Mouse (Mus musculus): ENCODE data around the gene Gng8. TPM values are rescaled to one million over a fixed set of nuclear protein-coding genes. Genes with fewer than 3 reads are reported as not detected.
A peak's percentile ranks its signal among the peaks of the same experiment; 100 is the strongest.

The Gng8 gene
- polyA plus RNA-seq, 1 experiment from 2014 or later, result 15.9 TPM

DNA sequence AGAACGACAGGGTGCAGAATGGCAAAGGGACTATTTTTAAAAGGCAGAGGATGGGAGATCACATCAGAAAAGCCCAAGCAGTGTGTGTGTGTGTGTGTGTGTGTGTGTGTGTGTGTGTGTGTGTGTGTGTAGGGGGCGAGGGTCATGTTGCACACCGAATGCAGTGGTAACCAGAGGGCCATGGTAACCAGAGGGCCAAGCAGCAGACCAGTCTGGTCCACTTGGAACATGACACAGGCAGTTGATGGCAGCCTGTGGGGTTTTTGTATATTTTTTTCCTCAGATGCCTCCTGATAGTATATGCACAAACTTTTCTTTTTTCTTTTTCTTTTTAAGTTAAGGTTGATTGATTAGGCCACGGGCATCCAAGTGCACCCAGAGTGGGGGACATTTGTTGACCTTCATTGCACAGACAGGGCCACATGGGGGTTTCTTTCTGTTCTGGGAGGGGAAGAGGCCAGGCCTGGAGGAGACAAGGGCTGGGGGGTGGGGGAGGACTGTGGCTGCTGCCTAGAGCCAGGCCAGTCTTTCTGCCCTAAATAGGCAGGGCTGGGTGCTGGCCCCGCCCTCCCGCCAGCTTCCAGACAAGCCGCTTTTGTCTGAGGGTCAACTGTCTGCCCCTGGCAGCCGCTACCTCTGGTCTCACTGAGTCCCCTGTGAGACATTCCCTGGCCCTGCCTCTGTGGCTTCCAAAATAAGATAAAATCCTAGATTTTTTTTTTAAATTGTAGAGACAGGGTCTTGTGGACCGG, 11.6 kb upstream of the Gng8 start:
- ATAC-seq (ENCODE audit: insufficient number of reproducible peaks, low FRiP score, low TSS enrichment, low read depth), result peak; percentile 29; the same call in 1 of the 2 replicates
- 15% methylated on average over 9 of the region's 9 CpGs for WGBS
- Histone ChIP-seq H3K4me1 (ENCODE audit: control insufficient read depth, insufficient read depth, low read length) (peaks cover 21% of the 10 kb centered on the region), H3K27me3 (ENCODE audit: control insufficient read depth, insufficient read depth, low read length) (no peaks in the 10 kb centered on the region), H3K36me3 (ENCODE audit: control insufficient read depth, insufficient read depth, low read length) (peaks cover 25% of the 10 kb centered on the region), H3K9ac (ENCODE audit: low read length) (peak overlapping the region; percentile 49), H3K9me3 (ENCODE audit: control insufficient read depth, low read length) (peaks cover 3% of the 10 kb centered on the region), H3K4me2 (ENCODE audit: low read depth, severe bottlenecking) (peak overlapping the region; percentile 36; the same call in 1 of the 2 replicates), H3K27ac (replicated peaks; ENCODE audit: low read depth, low read length) (peak overlapping the region; percentile 96), H3K4me3 (ENCODE audit: low read depth, low read length) (peak overlapping the region; percentile 12; the same call in 1 of the 2 replicates)
- DNase-seq (ENCODE audit: low spot score), result peak; percentile 87

DNA sequence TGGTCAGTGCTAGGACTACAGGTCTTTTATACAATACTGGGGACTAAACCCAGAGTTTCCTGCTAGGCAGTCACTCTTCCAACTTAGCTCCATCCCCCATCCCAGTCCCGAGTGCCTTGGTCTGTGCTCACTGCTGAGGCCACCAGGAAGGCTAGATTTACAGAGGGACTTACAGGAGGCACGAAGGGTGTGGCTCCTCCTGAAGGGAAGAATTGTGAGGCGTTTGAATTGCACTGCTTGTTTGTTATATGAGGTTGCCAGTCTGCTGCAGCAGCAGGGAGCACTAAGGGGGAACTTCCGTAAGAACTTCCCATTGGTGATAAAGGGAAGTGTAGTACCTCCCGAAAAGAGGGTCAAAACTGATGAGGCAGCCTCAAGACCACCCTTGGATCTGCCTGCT, 11.0 kb upstream of the Gng8 start:
- H3K27me3 ChIP-seq (ENCODE audit: control insufficient read depth, insufficient read depth, low read length), result no peaks in the 10 kb centered on the region
- peaks cover 21% of the 10 kb centered on the region for H3K4me1 ChIP-seq (ENCODE audit: control insufficient read depth, insufficient read depth, low read length)
- H3K9me3 ChIP-seq (ENCODE audit: control insufficient read depth, low read length), result peaks cover 9% of the 10 kb centered on the region
- H3K4me3 ChIP-seq (ENCODE audit: low read depth, low read length), result peak overlapping the region; percentile 12; the same call in 1 of the 2 replicates
- peak overlapping the region; percentile 36; the same call in 1 of the 2 replicates for H3K4me2 ChIP-seq (ENCODE audit: low read depth, severe bottlenecking)
- H3K36me3 ChIP-seq (ENCODE audit: control insufficient read depth, insufficient read depth, low read length), result peaks cover 32% of the 10 kb centered on the region
- H3K9ac ChIP-seq (ENCODE audit: low read length), result peak overlapping the region; percentile 49
- ATAC-seq (ENCODE audit: insufficient number of reproducible peaks, low FRiP score, low TSS enrichment, low read depth) (no peak), DNase-seq (ENCODE audit: low spot score) (no peak)
- 17% methylated on average over 5 of the region's 5 CpGs for WGBS
- peak overlapping the region; percentile 96 for H3K27ac ChIP-seq (replicated peaks; ENCODE audit: low read depth, low read length)

DNA sequence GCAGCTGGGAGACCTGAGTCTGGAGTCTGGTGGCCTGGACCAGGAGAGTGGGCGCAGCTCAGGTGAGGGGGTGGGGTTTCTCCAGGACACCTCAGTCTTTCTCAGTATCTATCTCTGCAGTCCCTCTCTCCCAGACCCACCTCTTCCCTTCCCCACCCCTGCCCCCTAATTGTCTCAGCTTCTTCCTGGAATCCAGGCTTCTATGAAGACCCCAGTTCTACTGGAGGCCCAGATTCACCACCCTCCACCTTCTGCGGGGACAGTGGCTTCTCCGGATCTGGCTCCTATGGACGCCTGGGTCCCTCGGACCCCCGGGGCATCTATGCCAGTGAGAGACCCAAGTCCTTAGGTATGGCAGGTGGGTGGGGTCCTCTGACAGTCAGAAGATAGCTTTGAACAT, 8.4 kb upstream of the Gng8 start:
- Histone ChIP-seq H3K4me1 (ENCODE audit: control insufficient read depth, insufficient read depth, low read length) (peaks cover 18% of the 10 kb centered on the region), H3K9ac (ENCODE audit: low read length) (no peak overlapping the region), H3K27ac (replicated peaks; ENCODE audit: low read depth, low read length) (no peak overlapping the region), H3K4me2 (ENCODE audit: low read depth, severe bottlenecking) (no peak overlapping the region), H3K36me3 (ENCODE audit: control insufficient read depth, insufficient read depth, low read length) (peaks cover 47% of the 10 kb centered on the region), H3K4me3 (ENCODE audit: low read depth, low read length) (no peak overlapping the region), H3K27me3 (ENCODE audit: control insufficient read depth, insufficient read depth, low read length) (no peaks in the 10 kb centered on the region), H3K9me3 (ENCODE audit: control insufficient read depth, low read length) (peaks cover 18% of the 10 kb centered on the region)
- 96% methylated on average over 6 of the region's 6 CpGs for WGBS
- DNase-seq (ENCODE audit: low spot score), result no peak
- ATAC-seq (ENCODE audit: insufficient number of reproducible peaks, low FRiP score, low TSS enrichment, low read depth), result no peak

DNA sequence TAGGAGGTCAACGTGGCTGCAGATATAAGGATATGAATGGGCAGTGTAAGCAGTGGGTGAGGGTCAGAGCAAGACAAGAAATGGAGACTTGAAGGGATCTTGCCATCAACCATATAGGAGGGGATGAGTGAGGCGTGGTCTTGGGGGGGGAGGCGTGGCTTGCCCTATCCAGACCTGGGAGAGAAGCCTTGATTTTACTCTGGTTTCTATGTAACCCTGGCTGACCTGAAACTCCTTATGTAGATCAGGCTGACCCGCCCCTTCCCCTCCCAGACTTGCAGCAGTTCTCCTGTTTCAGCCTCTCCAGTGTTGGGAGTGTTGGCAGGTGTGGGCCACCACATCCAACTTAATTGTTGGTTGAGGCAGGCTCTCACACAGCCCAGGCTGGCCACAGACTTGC, 7.3 kb upstream of the Gng8 start:
- Histone ChIP-seq H3K27me3 (ENCODE audit: control insufficient read depth, insufficient read depth, low read length) (no peaks in the 10 kb centered on the region), H3K4me1 (ENCODE audit: control insufficient read depth, insufficient read depth, low read length) (peaks cover 16% of the 10 kb centered on the region), H3K4me2 (ENCODE audit: low read depth, severe bottlenecking) (no peak overlapping the region), H3K4me3 (ENCODE audit: low read depth, low read length) (no peak overlapping the region), H3K36me3 (ENCODE audit: control insufficient read depth, insufficient read depth, low read length) (peaks cover 53% of the 10 kb centered on the region), H3K9ac (ENCODE audit: low read length) (no peak overlapping the region), H3K9me3 (ENCODE audit: control insufficient read depth, low read length) (peaks cover 18% of the 10 kb centered on the region), H3K27ac (replicated peaks; ENCODE audit: low read depth, low read length) (0 out of 2 replicates have a peak overlapping the region, but pooled peaks have one; percentile 9)
- 52% methylated on average over 4 of the region's 4 CpGs for WGBS
- ATAC-seq (ENCODE audit: insufficient number of reproducible peaks, low FRiP score, low TSS enrichment, low read depth) (no peak), DNase-seq (ENCODE audit: low spot score) (no peak)

DNA sequence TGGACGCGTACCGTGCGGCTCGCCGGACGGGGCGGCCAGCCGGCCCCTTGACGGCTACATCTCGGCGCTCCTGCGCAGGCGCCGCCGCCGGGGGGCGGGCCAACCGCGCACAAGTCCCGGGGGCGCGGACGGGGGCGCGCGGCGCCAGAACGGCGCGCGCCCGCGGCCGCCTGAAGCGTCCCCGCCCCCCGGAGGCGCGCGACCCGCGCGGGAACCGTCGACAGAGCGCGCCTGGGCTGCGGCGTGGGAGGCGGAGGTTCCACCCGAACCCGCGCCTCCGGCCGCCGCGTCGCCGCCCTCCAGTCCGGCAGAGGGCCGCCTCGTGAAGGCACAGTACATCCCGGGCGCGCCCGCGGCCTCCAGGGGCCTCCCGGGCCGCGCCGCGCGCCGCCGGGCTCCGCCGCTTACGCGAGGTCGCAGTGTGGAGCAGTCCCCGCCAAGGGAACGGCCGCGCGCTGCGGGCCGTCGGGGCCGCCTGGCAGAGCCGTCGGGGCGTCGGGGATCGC, 6.3 kb upstream of the Gng8 start:
- peak overlapping the region; percentile 36; the same call in 1 of the 2 replicates for H3K27ac ChIP-seq (replicated peaks; ENCODE audit: low read depth, low read length)
- H3K36me3 ChIP-seq (ENCODE audit: control insufficient read depth, insufficient read depth, low read length), result peaks cover 53% of the 10 kb centered on the region
- peaks cover 20% of the 10 kb centered on the region for H3K9me3 ChIP-seq (ENCODE audit: control insufficient read depth, low read length)
- peak overlapping the region; percentile 22 for H3K9ac ChIP-seq (ENCODE audit: low read length)
- H3K27me3 ChIP-seq (ENCODE audit: control insufficient read depth, insufficient read depth, low read length), result no peaks in the 10 kb centered on the region
- H3K4me3 ChIP-seq (ENCODE audit: low read depth, low read length), result peak overlapping the region; percentile 5; the same call in 1 of the 2 replicates
- no peak for DNase-seq (ENCODE audit: low spot score)
- H3K4me1 ChIP-seq (ENCODE audit: control insufficient read depth, insufficient read depth, low read length), result peaks cover 9% of the 10 kb centered on the region
- ATAC-seq (ENCODE audit: insufficient number of reproducible peaks, low FRiP score, low TSS enrichment, low read depth), result no peak
- 16% methylated on average over 95 of the region's 95 CpGs for WGBS
- H3K4me2 ChIP-seq (ENCODE audit: low read depth, severe bottlenecking), result no peak overlapping the region

DNA sequence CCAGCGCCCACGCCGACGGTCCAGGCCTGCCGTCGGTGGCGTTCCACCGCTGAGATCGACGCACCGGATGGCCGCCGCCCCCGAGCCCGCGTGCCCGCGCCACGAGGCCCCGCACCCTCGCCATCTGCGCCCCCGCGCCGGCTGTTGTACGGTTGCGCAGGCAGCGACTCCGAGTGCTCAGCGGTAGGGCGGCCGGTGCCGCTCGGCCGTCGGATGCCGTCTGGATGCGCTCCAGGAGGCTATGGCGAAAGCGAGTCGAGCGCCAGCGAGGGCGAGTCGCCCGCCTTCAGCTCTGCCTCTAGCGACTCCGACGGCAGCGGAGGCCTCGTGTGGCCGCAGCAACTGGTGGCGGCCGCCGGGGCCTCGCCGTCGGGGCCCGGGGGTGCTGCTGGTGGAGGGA, 5.7 kb upstream of the Gng8 start:
- DNase-seq (ENCODE audit: low spot score) (no peak), ATAC-seq (ENCODE audit: insufficient number of reproducible peaks, low FRiP score, low TSS enrichment, low read depth) (no peak)
- peaks cover 20% of the 10 kb centered on the region for H3K9me3 ChIP-seq (ENCODE audit: control insufficient read depth, low read length)
- no peaks in the 10 kb centered on the region for H3K27me3 ChIP-seq (ENCODE audit: control insufficient read depth, insufficient read depth, low read length)
- no peak overlapping the region for H3K9ac ChIP-seq (ENCODE audit: low read length)
- H3K4me2 ChIP-seq (ENCODE audit: low read depth, severe bottlenecking), result no peak overlapping the region
- peak overlapping the region; percentile 21; the same call in 1 of the 2 replicates for H3K27ac ChIP-seq (replicated peaks; ENCODE audit: low read depth, low read length)
- H3K4me1 ChIP-seq (ENCODE audit: control insufficient read depth, insufficient read depth, low read length), result peaks cover 6% of the 10 kb centered on the region
- peaks cover 53% of the 10 kb centered on the region for H3K36me3 ChIP-seq (ENCODE audit: control insufficient read depth, insufficient read depth, low read length)
- no peak overlapping the region for H3K4me3 ChIP-seq (ENCODE audit: low read depth, low read length)
- 54% methylated on average over 59 of the region's 59 CpGs for WGBS

DNA sequence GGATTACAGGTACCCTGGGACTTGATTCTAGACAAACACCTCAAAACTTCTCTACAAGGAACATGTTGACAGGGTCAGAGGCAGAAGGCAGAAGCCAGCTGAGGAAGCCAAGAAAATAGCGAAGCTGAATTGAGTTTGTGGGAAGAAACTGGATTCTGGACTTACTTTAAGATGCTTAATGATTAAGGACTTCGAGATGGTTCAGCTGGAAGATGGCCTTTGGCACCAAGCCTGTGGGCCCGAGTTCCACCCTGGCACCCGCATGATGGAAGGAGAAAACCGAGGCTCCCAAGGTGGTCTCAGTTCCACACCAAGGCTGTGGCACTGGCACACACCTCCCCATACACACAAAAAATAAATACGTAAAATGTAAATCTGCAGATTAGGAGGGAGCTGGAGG, 1.1 kb upstream of the Gng8 start:
- no peak for ATAC-seq (ENCODE audit: insufficient number of reproducible peaks, low FRiP score, low TSS enrichment, low read depth)
- WGBS, result 11% methylated on average over 6 of the region's 6 CpGs
- H3K36me3 ChIP-seq (ENCODE audit: control insufficient read depth, insufficient read depth, low read length), result peaks cover 22% of the 10 kb centered on the region
- peak overlapping the region; percentile 69 for H3K9ac ChIP-seq (ENCODE audit: low read length)
- H3K4me1 ChIP-seq (ENCODE audit: control insufficient read depth, insufficient read depth, low read length), result peaks cover 41% of the 10 kb centered on the region
- H3K27ac ChIP-seq (replicated peaks; ENCODE audit: low read depth, low read length), result peak overlapping the region; percentile 98
- peak overlapping the region; percentile 32 for H3K4me3 ChIP-seq (ENCODE audit: low read depth, low read length)
- no peaks in the 10 kb centered on the region for H3K27me3 ChIP-seq (ENCODE audit: control insufficient read depth, insufficient read depth, low read length)
- H3K9me3 ChIP-seq (ENCODE audit: control insufficient read depth, low read length), result peaks cover 12% of the 10 kb centered on the region
- peak overlapping the region; percentile 64 for H3K4me2 ChIP-seq (ENCODE audit: low read depth, severe bottlenecking)
- DNase-seq (ENCODE audit: low spot score), result peak; percentile 55

DNA sequence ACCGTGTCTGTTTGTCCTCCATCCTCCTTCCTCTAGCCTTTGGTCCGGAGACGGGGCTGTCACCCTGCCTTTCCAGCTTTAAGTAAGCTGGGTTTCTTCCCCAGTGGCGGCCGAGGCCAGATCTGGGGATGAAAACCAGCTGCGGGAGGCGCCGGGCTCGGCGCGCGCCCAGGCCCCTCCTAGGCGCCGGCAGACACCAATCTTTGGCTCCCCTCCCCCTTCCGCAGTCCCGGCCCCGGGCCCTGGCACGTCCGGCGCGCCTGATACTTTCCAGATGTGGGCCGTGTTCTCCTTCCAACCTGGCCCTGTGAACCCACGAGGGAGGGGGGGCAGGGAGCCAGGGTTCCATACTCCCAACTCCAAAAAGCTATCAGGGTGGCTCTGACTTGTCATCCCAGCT, 642 bp upstream of the Gng8 start:
- ATAC-seq (ENCODE audit: insufficient number of reproducible peaks, low FRiP score, low TSS enrichment, low read depth), result peak; percentile 77
- Histone ChIP-seq H3K27ac (replicated peaks; ENCODE audit: low read depth, low read length) (peak overlapping the region; percentile 98), H3K27me3 (ENCODE audit: control insufficient read depth, insufficient read depth, low read length) (no peaks in the 10 kb centered on the region), H3K9ac (ENCODE audit: low read length) (peak overlapping the region; percentile 69), H3K36me3 (ENCODE audit: control insufficient read depth, insufficient read depth, low read length) (peaks cover 18% of the 10 kb centered on the region), H3K4me1 (ENCODE audit: control insufficient read depth, insufficient read depth, low read length) (peaks cover 42% of the 10 kb centered on the region), H3K4me3 (ENCODE audit: low read depth, low read length) (peak overlapping the region; percentile 32), H3K9me3 (ENCODE audit: control insufficient read depth, low read length) (peaks cover 8% of the 10 kb centered on the region), H3K4me2 (ENCODE audit: low read depth, severe bottlenecking) (peak overlapping the region; percentile 64)
- WGBS, result 0% methylated on average over 23 of the region's 23 CpGs
- DNase-seq (ENCODE audit: low spot score), result peak; percentile 99
